Mouse (Mus musculus) retina, postnatal 7 days (tissue): Measurements from ENCODE around the gene Lman2.

Experiments
- DNase-seq: peaks from one replicate; pipeline ENCODE4 v3.0.0-alpha.2; 2012; ENCODE audit warnings: low read depth, low spot score

Gene Lman2

DNA sequence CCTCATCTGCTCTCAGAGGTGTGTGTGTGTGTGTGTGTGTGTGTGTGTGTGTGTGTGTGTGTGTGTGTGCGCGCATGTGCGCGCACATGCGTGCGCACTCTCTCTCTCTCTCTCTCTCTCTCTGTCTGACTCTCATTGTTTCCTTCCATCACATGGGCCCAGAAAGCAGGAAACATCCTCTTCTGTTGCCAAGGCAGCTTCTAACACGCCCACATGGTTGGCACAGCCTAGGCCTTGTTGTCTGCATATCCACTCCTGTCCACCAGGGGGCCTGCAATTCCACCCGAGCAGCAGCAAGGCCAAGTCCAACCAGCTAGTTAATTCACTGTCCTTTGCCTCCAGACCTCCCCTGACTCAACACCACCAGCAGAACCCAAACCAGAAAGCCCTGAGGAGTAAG, 35.0 kb downstream of the Lman2 start:
- DNase-seq: peak; percentile 65

DNA sequence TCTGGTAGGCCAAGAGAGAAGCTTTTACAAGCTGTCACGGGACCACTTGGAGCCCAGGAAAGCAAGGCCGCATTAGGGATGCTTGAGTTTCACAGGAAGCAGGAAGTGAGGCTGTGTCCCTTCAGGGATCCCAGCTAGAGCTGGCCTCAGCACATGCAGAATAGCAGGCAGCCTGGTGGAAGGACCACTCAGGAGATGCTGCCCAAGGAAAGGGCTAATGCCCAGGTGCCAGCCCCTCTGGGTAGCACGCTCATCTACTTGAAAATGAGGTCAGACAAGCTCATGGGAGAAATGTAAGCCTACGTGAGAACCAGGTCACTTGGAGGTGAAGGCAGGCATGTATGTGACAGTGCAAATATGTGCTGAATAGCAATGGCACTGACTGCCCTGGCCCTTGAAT, 35.4 kb downstream of the Lman2 start:
- no peak for DNase-seq

DNA sequence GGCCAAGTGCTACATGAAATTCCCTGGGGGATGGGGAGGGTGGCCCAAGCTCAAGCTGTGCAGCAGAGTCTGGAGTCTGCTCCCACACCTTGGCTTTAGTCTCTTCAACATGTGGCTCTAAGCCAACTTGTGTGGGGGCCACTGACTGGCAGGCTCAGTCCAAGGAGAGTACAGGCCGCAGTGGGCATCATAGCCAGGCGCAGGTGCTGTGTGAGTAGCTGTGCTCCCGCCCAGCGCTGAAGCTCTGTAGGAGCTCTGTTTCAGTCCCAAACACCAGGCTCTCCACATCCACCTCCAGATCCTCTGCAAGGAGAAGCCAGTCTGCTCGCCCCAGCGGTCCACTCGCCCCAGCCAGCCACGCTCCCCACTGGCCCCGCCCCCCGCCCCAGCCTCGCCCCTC, 37.0 kb downstream of the Lman2 start:
- DNase-seq: no peak

DNA sequence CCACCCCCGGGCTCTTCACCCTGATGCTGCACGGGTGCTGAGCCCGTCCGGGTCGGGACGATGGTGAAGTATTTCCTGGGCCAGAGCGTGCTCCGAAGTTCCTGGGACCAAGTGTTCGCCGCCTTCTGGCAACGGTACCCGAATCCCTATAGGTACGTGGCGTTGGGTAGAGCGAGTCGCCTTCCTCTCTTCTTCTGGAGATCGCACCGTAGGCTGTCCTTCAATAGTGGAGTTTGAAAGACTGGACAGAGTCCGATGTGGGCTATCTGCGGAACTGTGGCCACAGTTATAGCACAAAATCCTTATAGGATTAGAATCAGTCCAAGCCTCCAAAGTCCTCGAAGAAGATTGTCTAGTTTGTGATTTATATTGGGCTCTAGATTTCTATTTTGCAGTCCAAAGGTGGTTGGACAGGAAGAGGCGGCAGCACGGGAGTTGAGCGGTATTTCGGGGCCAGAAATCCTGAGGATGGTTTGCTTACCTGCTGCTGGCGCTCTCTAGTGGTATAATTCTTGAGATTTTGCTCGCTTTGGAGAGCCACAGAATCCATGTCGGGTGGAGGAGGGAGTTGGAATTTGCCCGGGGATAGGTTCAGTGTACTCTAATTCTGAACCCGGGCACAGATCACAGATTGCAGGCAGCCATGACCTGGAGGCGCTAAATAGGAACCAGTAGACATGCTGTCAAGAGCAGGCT, 40.3 kb downstream of the Lman2 start:
- DNase-seq: no peak

DNA sequence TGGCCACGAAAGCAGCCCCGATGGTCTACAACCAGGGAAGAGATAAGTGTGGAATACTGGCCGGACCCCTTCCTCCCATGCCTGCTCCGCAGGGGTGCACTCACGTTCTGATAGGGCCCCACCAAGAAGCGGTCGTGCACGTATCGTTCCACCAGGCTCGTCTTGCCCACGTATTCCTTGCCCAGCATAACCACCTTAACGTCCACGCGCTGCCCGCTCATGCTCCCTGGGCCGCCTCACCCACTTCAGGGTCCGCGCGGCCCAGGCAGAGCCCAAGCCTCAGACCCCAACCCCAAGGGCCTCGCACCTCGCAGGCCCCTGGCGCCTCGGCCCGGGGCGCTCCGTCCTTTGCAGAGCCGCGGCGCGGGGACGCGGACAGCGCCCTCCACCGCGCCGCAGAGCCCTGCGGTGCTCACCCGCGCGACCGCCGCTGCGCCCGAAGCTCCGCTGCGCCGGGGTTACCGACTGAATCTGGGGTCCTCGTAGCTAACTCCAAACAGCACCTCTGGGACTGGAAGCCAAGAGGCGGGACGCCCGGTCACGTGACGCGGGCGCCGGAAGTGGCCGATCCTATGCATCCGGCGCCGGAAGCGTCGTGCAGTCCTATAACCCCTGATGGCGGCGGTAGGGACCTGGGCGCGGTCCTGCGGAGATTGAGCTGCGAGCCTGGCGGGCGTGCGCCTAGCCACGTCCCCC, 41.0 kb downstream of the Lman2 start, which contains the start of gene Rab24:
TSS of gene Rab24 (minus strand) at position 513 of the 696 bp plus-strand sequence.
- DNase-seq: peak; percentile 72

DNA sequence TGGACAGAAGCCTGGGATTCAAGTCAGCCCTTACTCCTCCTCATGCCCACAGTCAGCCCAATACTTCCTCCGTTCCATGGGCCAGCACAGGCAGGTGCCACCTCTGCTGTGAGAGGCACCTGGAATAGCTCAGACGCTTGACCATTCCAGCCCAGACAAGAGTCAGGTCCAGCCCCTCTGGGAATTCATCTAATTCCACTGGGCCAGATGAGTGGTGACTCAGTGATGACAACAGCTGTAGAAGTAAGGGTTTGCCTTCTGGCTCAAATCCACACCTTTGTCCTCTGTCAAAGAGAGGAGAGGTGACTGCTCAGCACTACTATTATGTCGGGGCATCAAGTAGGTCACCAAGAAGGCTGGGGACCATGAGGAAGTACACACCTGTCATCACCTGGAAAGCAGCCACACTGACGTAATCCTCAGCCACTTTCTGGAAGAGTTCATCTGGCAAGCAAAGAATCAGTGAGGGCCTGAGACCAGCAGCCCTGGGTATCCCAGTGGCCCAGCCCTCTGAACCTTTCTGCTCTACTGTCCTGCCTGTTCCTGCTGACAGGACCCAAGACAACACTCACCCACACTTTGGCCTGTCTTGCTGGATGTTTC, 42.6 kb downstream of the Lman2 start, which contains the start of gene Prelid1:
TSS of gene Prelid1 (plus strand) at position 570 of the 603 bp plus-strand sequence.
- no peak for DNase-seq

DNA sequence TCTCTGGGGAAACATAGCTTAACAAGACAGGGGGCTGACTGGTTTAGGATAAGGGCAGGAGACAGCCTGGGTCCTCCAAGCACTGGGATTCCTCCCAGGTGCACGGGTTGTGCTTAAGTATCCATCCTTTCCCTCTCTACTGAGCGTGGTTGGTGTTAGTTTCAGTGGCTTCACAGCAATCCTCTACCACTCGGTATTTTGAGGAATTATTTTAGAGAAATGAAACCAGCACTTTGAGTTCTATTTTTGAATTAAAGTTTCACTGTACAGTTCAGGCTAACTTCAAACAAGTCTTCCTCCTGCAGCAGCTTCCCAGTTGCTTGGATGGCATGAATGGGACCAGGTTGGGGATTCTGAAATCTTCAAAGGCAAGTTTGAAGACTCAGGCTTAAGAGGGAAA, 44.2 kb downstream of the Lman2 start:
- DNase-seq: no peak

DNA sequence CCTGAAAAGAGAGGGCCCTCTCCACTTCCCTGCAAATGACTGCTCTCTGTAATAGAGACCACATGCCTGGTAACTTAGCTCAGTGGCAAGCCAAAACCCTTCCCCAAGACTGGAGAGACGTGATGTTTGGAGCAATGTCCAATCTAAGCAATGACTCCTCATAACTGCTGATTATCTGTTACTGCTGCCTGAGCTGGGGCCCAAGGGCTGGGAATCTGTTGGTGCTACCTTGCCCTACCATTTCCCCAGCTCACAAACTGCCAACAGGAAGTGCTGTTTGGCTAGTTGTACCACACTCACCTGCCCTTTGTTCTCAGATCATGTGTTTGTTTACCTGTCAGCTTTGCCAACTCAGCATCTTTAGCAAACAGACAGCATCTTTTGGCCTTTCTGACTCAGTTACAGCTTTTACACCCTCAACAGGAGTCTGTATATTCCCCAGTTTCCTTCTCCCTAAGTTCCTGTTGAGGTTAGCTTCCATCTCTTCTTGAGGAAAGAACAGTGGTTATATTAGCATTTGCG, 47.6 kb downstream of the Lman2 start:
- no peak for DNase-seq

DNA sequence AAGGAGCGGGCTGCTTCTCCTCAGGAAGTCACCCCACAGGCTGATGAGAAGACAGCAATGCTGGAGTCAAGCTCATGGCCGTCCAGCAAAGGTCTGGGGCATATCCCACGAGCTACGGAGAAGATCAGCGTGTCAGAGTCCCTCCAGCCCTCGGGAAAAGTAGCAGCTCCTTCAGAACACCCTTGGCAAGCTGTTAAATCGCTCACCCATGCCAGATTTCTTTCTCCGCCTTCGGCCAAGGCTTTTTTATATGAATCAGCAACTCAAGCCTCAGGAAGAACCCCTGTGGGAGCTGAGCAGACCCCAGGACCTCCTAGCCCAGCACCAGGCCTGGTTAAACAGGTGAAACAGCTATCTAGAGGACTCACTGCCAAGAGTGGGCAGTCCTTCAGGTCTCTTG, 49.5 kb downstream of the Lman2 start:
- no peak for DNase-seq

DNA sequence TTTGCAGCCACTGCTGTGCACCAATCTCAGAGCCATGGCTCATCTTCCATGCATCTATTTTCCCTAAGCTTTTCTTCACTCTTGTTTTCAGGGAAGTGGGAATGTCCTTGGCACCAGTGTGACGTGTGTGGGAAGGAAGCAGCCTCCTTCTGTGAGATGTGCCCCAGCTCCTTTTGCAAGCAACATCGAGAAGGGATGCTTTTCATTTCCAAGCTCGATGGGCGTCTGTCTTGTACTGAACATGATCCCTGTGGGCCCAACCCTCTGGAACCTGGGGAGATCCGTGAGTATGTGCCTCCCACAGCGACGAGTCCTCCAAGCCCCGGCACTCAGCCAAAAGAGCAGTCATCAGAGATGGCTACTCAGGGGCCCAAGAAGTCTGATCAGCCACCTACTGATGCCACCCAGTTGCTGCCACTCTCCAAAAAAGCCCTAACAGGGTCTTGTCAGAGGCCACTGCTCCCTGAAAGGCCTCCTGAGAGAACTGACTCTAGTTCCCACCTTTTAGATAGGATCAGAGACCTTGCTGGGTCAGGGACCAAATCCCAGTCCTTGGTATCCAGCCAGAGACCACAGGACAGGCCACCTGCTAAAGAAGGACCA, 50.5 kb downstream of the Lman2 start:
- DNase-seq: no peak

DNA sequence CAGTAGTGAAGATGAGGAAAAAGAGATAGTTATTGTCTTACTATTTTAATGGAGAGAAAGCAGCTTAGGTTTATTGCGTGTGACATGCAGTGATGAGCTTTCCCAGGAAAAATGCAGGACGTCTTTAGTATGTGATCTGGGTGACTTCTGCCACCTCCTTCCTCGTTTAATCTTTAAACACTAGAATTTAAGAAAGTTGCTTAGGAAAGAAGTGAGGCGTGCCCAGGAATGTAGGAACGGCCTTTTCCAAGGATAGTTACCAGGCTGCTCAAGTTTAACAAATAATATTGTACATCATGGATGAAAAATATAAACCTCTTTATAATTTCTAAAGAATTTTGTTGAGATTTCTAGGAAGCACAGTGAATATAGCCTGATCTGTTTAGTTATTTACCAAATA, 61.7 kb downstream of the Lman2 start:
- no peak for DNase-seq

DNA sequence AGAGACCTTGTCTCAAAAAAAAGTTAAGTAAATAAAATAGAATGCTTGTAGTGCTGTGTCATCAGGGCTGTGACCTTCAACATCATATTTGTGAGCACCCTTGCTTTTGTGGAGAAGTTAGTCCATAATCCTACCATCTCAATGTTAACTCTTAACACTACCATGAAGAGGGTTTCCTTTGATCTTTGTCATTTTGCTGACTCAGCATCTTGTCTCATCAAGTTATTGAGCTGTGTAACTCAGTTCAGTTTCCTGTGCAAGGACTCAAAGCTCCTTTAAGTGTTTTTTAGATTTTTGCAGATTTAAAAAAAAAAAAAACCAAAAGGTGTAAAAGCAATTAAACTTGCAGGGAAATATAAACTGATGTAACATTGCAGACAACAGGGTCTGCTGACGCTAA, 65.8 kb downstream of the Lman2 start:
- DNase-seq: no peak
